Mouse (Mus musculus): ENCODE measurements around the gene Epha2. TPM values are rescaled to one million over a fixed set of nuclear protein-coding genes. Genes with fewer than 3 reads are reported as not detected.
A peak's percentile ranks its signal among the peaks of the same experiment; 100 is the strongest.

Epha2 gene
- total RNA-seq (2022): 1 to 10 TPM; 4.6 to 7.1 (median 5.2) TPM

GRCm38 (mm10) chr4:141301116-141301553 is at the start of gene Epha2:
TSS of gene Epha2 (plus strand) at chr4:141301240.
- peak; percentile 95 for DNase-seq (ENCODE audit: low spot score)

DNA sequence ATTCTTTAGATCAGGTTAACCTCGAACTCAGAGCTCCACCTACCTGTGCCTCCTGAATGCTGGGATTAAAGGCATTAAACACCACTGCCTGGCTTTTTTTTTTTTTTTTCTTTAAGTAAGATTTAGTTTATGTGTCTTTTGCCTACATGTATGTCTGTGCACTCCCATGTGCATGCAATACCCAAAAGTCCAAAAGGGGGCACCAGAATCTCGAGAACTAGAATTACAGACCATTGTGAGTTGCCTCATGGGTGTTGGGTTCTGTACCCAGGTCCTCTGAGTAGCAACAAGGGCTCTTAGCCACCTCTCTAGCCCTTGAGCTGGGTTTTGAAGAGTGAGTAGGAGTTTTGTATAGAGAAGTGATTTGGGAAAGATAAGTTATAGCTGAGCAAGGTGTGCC is 48.4 kb upstream of the Epha2 start:
- no peak for DNase-seq (ENCODE audit: low spot score)

DNA sequence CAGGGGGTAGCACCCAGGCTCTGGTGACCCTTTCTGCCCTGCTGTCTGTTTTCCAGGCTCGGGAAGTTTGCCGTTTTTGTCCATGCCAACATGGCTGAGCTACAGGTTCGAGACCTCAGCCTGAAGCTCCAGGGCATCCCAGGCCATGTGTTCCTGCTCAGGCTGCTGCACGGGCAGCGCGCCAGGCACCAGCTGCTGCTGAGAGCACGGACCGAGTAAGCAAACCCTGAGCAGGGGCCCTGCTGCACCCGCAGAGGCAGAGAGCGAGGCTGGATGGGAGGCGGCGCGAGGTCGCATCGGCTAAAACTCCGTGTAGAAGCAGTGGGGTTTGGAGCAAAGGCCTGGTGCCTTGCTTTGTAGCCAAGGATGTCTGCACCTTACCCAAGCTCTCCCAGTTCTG is 46.8 kb upstream of the Epha2 start:
- no peak for DNase-seq (ENCODE audit: low spot score)

- no peak for DNase-seq (ENCODE audit: low spot score)
These were observed 43.6 kb upstream of the Epha2 start for GRCm38 (mm10) chr4:141257440-141257839.

DNA sequence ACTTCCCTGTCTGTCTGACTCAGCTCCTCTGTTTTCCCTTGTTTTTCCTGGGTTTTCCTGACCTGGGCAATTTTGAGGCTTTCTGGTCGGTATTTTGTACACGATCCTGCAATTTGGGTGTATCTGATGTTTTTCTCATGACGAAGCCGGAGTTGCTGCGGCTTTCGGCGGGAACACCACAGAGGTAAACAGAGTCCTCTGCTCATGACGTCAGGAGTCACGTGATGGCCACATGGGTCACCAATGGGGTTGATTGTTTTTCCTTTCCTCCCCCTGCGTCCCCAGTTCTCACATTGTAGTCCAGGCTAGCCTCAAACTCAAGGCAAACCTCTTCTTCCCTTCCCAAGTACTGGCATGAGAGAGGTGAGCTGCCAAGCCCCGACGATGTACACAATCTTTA is 41.6 kb upstream of the Epha2 start:
- DNase-seq (ENCODE audit: low spot score): no peak

- no peak for DNase-seq (ENCODE audit: low spot score)
These were observed 40.9 kb upstream of the Epha2 start for GRCm38 (mm10) chr4:141260007-141260723.

- DNase-seq (ENCODE audit: low spot score): no peak
These were observed 38.0 kb upstream of the Epha2 start for GRCm38 (mm10) chr4:141262906-141263637.

DNA sequence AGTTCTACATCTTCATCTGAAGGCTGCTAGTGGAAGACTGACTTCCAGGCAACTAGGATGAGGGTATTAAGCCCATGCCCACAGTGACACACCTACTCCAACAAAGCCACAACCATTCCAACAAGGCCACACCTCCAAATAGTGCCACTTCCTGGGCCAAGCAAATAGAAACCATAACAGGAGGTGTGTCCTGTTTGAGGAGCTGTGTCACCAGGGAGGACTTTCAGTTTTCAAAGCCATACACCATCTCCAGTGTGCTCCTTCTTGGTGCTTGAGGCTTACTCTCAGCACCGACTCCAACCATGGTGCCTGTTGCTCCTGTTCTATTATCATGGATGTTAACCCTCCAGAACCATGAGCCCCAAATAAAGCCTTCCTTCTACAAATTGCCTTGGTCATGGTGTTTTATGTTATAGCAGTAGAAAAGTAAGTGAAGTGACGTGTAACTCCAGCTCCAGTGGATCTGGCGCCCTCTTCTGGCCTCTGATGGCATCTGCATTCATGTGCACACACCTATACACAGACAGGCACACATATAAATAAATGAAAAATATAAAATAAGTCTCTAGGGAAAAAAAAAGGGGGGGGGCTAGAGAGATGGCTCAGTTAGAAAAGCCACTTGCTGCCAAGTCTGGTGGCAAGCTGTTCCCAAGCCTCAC is 34.9 kb upstream of the Epha2 start:
- no peak for DNase-seq (ENCODE audit: low spot score)

DNA sequence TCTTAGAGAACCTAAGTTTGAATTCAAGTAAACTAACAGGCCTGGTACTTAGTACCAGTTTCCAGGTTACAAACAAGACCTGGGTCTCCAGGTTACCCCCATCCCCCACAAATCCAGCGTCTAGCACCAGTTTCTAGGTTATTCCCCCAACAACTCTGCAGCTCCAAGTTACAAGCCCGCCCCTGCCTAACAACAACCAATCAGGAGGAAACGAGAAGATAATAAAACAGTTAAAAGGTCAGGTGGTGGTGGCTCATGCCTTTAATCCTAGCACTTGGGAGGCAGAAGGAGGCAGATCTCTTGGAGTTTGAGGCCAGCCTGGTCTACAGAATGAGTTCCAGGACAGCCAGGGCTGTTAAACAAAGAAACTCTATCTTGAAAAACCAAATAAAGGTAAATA is 33.8 kb upstream of the Epha2 start:
- DNase-seq (ENCODE audit: low spot score): no peak

GRCm38 (mm10) chr4:141267837-141268236 is 33.2 kb upstream of the Epha2 start:
- no peak for DNase-seq (ENCODE audit: low spot score)

- no peak for DNase-seq (ENCODE audit: low spot score)
These were observed 32.7 kb upstream of the Epha2 start for GRCm38 (mm10) chr4:141268350-141268749.

- DNase-seq (ENCODE audit: low spot score): no peak
These were observed 32.0 kb upstream of the Epha2 start for GRCm38 (mm10) chr4:141269080-141269479.

- no peak for DNase-seq (ENCODE audit: low spot score)
These were observed 30.7 kb upstream of the Epha2 start for GRCm38 (mm10) chr4:141270201-141270940.

GRCm38 (mm10) chr4:141271228-141271627 is 29.8 kb upstream of the Epha2 start:
- DNase-seq (ENCODE audit: low spot score): no peak

- no peak for DNase-seq (ENCODE audit: low spot score)
These were observed 29.3 kb upstream of the Epha2 start for GRCm38 (mm10) chr4:141271721-141272120.

- no peak for DNase-seq (ENCODE audit: low spot score)
These were observed 28.2 kb upstream of the Epha2 start for GRCm38 (mm10) chr4:141272878-141273277.

DNA sequence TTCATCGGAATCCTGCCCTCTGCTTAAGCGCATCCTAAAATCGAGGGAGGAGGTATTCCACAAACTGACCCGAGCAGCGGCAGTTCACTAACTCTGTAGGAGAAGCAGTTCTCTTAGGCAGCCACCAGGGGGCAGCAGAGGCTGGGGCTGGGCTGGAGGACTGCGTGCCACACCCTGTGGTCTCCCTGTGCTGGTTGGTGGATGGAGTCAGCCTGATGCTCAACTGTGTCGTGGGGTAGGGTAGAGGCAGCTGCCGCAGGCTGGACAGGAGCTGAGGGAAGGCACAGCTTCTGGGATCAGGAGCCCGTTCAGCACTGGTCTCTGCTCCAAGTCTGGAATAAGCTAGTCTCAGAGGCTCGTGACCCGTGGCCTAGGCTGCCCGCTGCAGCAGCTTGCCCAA is 27.7 kb upstream of the Epha2 start:
- peak; percentile 83 for DNase-seq (ENCODE audit: low spot score)

- DNase-seq (ENCODE audit: low spot score): no peak
These were observed 26.3 kb upstream of the Epha2 start for GRCm38 (mm10) chr4:141274485-141275341.

DNA sequence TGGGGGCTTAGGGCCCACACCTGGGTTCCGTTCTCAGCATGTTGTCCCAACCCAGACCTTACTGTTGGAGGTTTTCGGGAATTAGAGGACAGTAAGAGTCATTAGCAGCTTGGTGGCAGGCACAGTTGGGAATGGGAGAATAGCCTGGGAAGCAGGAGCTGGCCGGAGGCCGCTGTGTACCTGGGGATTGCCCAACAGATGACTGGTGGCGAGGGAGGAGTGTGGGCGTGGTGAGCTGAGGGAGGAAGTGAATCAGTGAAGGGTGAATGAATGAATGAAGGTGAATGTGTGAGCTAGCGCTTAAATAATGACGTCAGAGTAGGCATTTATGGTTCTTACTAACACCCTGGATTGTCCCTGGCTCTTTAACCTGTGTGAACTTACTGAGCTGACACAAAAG is 23.9 kb upstream of the Epha2 start:
- no peak for DNase-seq (ENCODE audit: low spot score)

- peak; percentile 90 for DNase-seq (ENCODE audit: low spot score)
These were observed 22.9 kb upstream of the Epha2 start for GRCm38 (mm10) chr4:141278154-141278553.

GRCm38 (mm10) chr4:141279327-141279726 is 21.7 kb upstream of the Epha2 start:
- DNase-seq (ENCODE audit: low spot score): peak; percentile 39
